8 mouse cellular contexts compared by ENCODE assay signal in genomic region chr8:70796403-70797080, GRCm38 (mm10). TPM values are rescaled to one million over a fixed set of nuclear protein-coding genes. Genes with fewer than 3 reads are reported as not detected.
DNase-seq lines count a peak whose midpoint lies in the region; ATAC-seq and TF ChIP-seq lines count a peak whose summit lies in the region.

No protein-coding gene starts in this region.

- TF ChIP-seq POLR2A in kidney, adult 2 months (IDR thresholded peaks at IDR 0.05; ENCODE audit: low read depth, low read length): no peak
- no peak for TF ChIP-seq POLR2A in limb, embryonic 14.5 days (IDR thresholded peaks at IDR 0.05; ENCODE audit: borderline replicate concordance, extremely low read depth, insufficient read depth, insufficient read length)

- peaks cover 10% of the 10 kb centered on the region; the same call in 1 of the 2 replicates for H3K4me1 ChIP-seq in kidney, adult 2 months (ENCODE audit: control insufficient read depth, insufficient read depth, low read length)
- peaks cover 73% of the 10 kb centered on the region for H3K4me1 ChIP-seq in G1E (ENCODE audit: insufficient read depth, low read depth, low read length)
- H3K4me1 ChIP-seq in forebrain, embryonic 13.5 days: peaks cover 47% of the 10 kb centered on the region
- peaks cover 13% of the 10 kb centered on the region for H3K4me1 ChIP-seq in limb, embryonic 14.5 days (ENCODE audit: control insufficient read depth, insufficient read depth, low read length)
- peaks cover 32% of the 10 kb centered on the region for H3K4me1 ChIP-seq in stomach, embryonic 16.5 days (ENCODE audit: control insufficient read depth, insufficient read depth, low read length)

- 6% methylated on average over 54 of the region's 54 CpGs for WGBS in kidney, adult 2 months
- 2% methylated on average over 53 of the region's 54 CpGs for WGBS in forebrain, embryonic 13.5 days
- WGBS in limb, embryonic 14.5 days: 3% methylated on average over 49 of the region's 54 CpGs
- WGBS in stomach, embryonic 16.5 days: 2% methylated on average over 54 of the region's 54 CpGs

- no peak for TF ChIP-seq CTCF in kidney, adult 2 months (conservative IDR thresholded peaks at IDR 0.05; ENCODE audit: insufficient read depth, insufficient read length, low read depth, low read length)
- TF ChIP-seq CTCF in G1E (IDR thresholded peaks at IDR 0.05; ENCODE audit: low read depth, low read length): no peak

- peak overlapping the region; percentile 48 for H3K4me3 ChIP-seq in kidney, adult 2 months (ENCODE audit: insufficient read depth, low read depth, low read length)
- peak overlapping the region; percentile 77 for H3K4me3 ChIP-seq in G1E (ENCODE audit: low read depth, low read length)
- peak overlapping the region; percentile 58 for H3K4me3 ChIP-seq in forebrain, embryonic 13.5 days
- H3K4me3 ChIP-seq in limb, embryonic 14.5 days (replicated peaks; ENCODE audit: low read length): peak overlapping the region; percentile 54
- H3K4me3 ChIP-seq in stomach, embryonic 16.5 days (replicated peaks; ENCODE audit: low read length): peak overlapping the region; percentile 64

- no peak for DNase-seq in kidney, adult 2 months
- DNase-seq in kidney, adult 9 months: no peak
- DNase-seq in G1E (ENCODE audit: low spot score): peak; percentile 37
- no peak for DNase-seq in limb, embryonic 14.5 days (ENCODE audit: low spot score)
- DNase-seq in lung, postnatal 10 days: no peak

- ATAC-seq in G1E (ENCODE audit: extremely low read depth, insufficient number of reproducible peaks, low FRiP score, poor library complexity, severe bottlenecking): no peak
- peak; percentile 2; the same call in 1 of the 2 replicates for ATAC-seq in forebrain, embryonic 13.5 days
- no peak for ATAC-seq in limb, embryonic 14.5 days (ENCODE audit: low FRiP score, low read depth)
- no peak for ATAC-seq in stomach, embryonic 16.5 days (ENCODE audit: insufficient read depth, low FRiP score)
- ATAC-seq in frontal cortex, adult (ENCODE audit: low TSS enrichment): no peak

- no peaks in the 10 kb centered on the region for H3K36me3 ChIP-seq in kidney, adult 2 months (ENCODE audit: control insufficient read depth, insufficient read depth, low read length)
- H3K36me3 ChIP-seq in G1E (replicated peaks): peaks cover 46% of the 10 kb centered on the region
- no peaks in the 10 kb centered on the region for H3K36me3 ChIP-seq in forebrain, embryonic 13.5 days (ENCODE audit: poor library complexity, severe bottlenecking)
- no peaks in the 10 kb centered on the region for H3K36me3 ChIP-seq in limb, embryonic 14.5 days (ENCODE audit: control insufficient read depth, insufficient read depth, low read length)
- no peaks in the 10 kb centered on the region for H3K36me3 ChIP-seq in stomach, embryonic 16.5 days (ENCODE audit: control insufficient read depth, insufficient read depth, low read length)

- peak overlapping the region; percentile 85 for H3K4me2 ChIP-seq in forebrain, embryonic 13.5 days
- peak overlapping the region; percentile 93 for H3K4me2 ChIP-seq in limb, embryonic 14.5 days (replicated peaks; ENCODE audit: low read depth, low read length, severe bottlenecking)
- H3K4me2 ChIP-seq in stomach, embryonic 16.5 days (ENCODE audit: low read depth, low read length): peak overlapping the region; percentile 96

- peak overlapping the region; percentile 79 for H3K9ac ChIP-seq in forebrain, embryonic 13.5 days
- H3K9ac ChIP-seq in limb, embryonic 14.5 days (ENCODE audit: low read depth, low read length, severe bottlenecking): peak overlapping the region; percentile 61
- H3K9ac ChIP-seq in stomach, embryonic 16.5 days (ENCODE audit: low read length): peak overlapping the region; percentile 78

- H3K27me3 ChIP-seq in kidney, adult 2 months (replicated peaks; ENCODE audit: control insufficient read depth, insufficient read depth, low read length): no peaks in the 10 kb centered on the region
- no peaks in the 10 kb centered on the region; the same call in 1 of the 2 replicates for H3K27me3 ChIP-seq in G1E (ENCODE audit: insufficient read depth, low read length)
- H3K27me3 ChIP-seq in forebrain, embryonic 13.5 days: peaks cover 41% of the 10 kb centered on the region
- H3K27me3 ChIP-seq in limb, embryonic 14.5 days (ENCODE audit: control insufficient read depth, insufficient read depth, low read length): peaks cover 21% of the 10 kb centered on the region
- peaks cover 18% of the 10 kb centered on the region for H3K27me3 ChIP-seq in stomach, embryonic 16.5 days (ENCODE audit: control insufficient read depth, insufficient read depth, low read length)

- H3K27ac ChIP-seq in kidney, adult 2 months (ENCODE audit: insufficient read depth, low read depth, low read length): peak overlapping the region; percentile 54
- peak overlapping the region; percentile 57; the same call in 1 of the 2 replicates for H3K27ac ChIP-seq in forebrain, embryonic 13.5 days
- H3K27ac ChIP-seq in limb, embryonic 14.5 days (replicated peaks; ENCODE audit: low read depth, low read length): no peak overlapping the region
- H3K27ac ChIP-seq in stomach, embryonic 16.5 days (ENCODE audit: low read length): peak overlapping the region; percentile 69; the same call in 1 of the 2 replicates

- no peaks in the 10 kb centered on the region for H3K9me3 ChIP-seq in G1E (replicated peaks)
- H3K9me3 ChIP-seq in forebrain, embryonic 13.5 days (replicated peaks): no peaks in the 10 kb centered on the region
- H3K9me3 ChIP-seq in limb, embryonic 14.5 days (ENCODE audit: control insufficient read depth, low read length): no peaks in the 10 kb centered on the region
- no peaks in the 10 kb centered on the region for H3K9me3 ChIP-seq in stomach, embryonic 16.5 days (replicated peaks; ENCODE audit: control insufficient read depth, low read length)

RNA-seq across cellular contexts. Expression of gene Mast3, which starts 8.3 kb away (rescaled TPM):
- 25.3 and 27.4 TPM in 2 replicates for polyA plus RNA-seq in kidney, adult 2 months (2012; rRNA removed)
- total RNA-seq in G1E (2014; fragmentation: Nextera tagmentation) (79.8 and 104 TPM in 2 replicates), G1E (2017) (15.7 and 18.9 TPM in 2 replicates)
- polyA plus RNA-seq in G1E (2012): 323 and 357 TPM in 2 replicates
- 15.8 and 16.0 TPM in 2 replicates for polyA plus RNA-seq in forebrain, embryonic 13.5 days (2015; fragmentation: Nextera tagmentation; extraction: Ambion mirVana)
- 37.2 and 57.8 TPM in 2 replicates for polyA plus RNA-seq in limb, embryonic 14.5 days (2012; rRNA removed)
- polyA plus RNA-seq in limb, embryonic 14.5 days (2014; fragmentation: Nextera tagmentation; extraction: Ambion mirVana): 14.4 and 16.2 TPM in 2 replicates
- 10.0 and 10.5 TPM in 2 replicates for polyA plus RNA-seq in stomach, embryonic 16.5 days (2015; fragmentation: Nextera tagmentation; extraction: Ambion mirVana)

RNA-seq across cellular contexts. Expression of gene Il12rb1, which starts 11.7 kb away (rescaled TPM):
- polyA plus RNA-seq in kidney, adult 2 months (2012; rRNA removed): 0.42 and 0.48 TPM in 2 replicates
- total RNA-seq in G1E (2014; fragmentation: Nextera tagmentation) (1.9 and 2.7 TPM in 2 replicates), G1E (2017) (2.3 and 3.1 TPM in 2 replicates)
- 4.6 and 5.6 TPM in 2 replicates for polyA plus RNA-seq in G1E (2012)
- 0.09 TPM in 1 of 2 replicates, not detected in the other for polyA plus RNA-seq in forebrain, embryonic 13.5 days (2015; fragmentation: Nextera tagmentation; extraction: Ambion mirVana)
- 0.04 and 0.13 TPM in 2 replicates for polyA plus RNA-seq in limb, embryonic 14.5 days (2012; rRNA removed)
- polyA plus RNA-seq in limb, embryonic 14.5 days (2014; fragmentation: Nextera tagmentation; extraction: Ambion mirVana): 0.21 TPM in 1 of 2 replicates, not detected in the other
- 0.23 TPM in 1 of 2 replicates, not detected in the other for polyA plus RNA-seq in stomach, embryonic 16.5 days (2015; fragmentation: Nextera tagmentation; extraction: Ambion mirVana)

RNA-seq across cellular contexts. Expression of gene Pik3r2, which starts 20.0 kb away (rescaled TPM):
- 60.5 and 94.7 TPM in 2 replicates for polyA plus RNA-seq in kidney, adult 2 months (2012; rRNA removed)
- total RNA-seq in G1E (2014; fragmentation: Nextera tagmentation) (7.1 and 16.3 TPM in 2 replicates), G1E (2017) (11.8 and 13.3 TPM in 2 replicates)
- polyA plus RNA-seq in G1E (2012): 55.0 and 68.8 TPM in 2 replicates
- polyA plus RNA-seq in forebrain, embryonic 13.5 days (2015; fragmentation: Nextera tagmentation; extraction: Ambion mirVana): 84.3 and 84.6 TPM in 2 replicates
- polyA plus RNA-seq in limb, embryonic 14.5 days (2012; rRNA removed): 111 and 137 TPM in 2 replicates
- polyA plus RNA-seq in limb, embryonic 14.5 days (2014; fragmentation: Nextera tagmentation; extraction: Ambion mirVana): 73.5 and 74.7 TPM in 2 replicates
- polyA plus RNA-seq in stomach, embryonic 16.5 days (2015; fragmentation: Nextera tagmentation; extraction: Ambion mirVana): 57.6 and 60.8 TPM in 2 replicates

RNA-seq across cellular contexts. Expression of gene Mpv17l2, which starts 35.8 kb away (rescaled TPM):
- 73.4 and 96.3 TPM in 2 replicates for polyA plus RNA-seq in kidney, adult 2 months (2012; rRNA removed)
- total RNA-seq in G1E (2014; fragmentation: Nextera tagmentation) (63.1 and 67.1 TPM in 2 replicates), G1E (2017) (13.5 and 13.9 TPM in 2 replicates)
- 89.1 and 101 TPM in 2 replicates for polyA plus RNA-seq in G1E (2012)
- polyA plus RNA-seq in forebrain, embryonic 13.5 days (2015; fragmentation: Nextera tagmentation; extraction: Ambion mirVana): 44.8 and 48.0 TPM in 2 replicates
- 27.7 and 41.6 TPM in 2 replicates for polyA plus RNA-seq in limb, embryonic 14.5 days (2012; rRNA removed)
- 36.0 and 40.3 TPM in 2 replicates for polyA plus RNA-seq in limb, embryonic 14.5 days (2014; fragmentation: Nextera tagmentation; extraction: Ambion mirVana)
- 47.6 and 54.3 TPM in 2 replicates for polyA plus RNA-seq in stomach, embryonic 16.5 days (2015; fragmentation: Nextera tagmentation; extraction: Ambion mirVana)

RNA-seq across cellular contexts. Expression of gene Rab3a, which starts 42.1 kb away (rescaled TPM):
- polyA plus RNA-seq in kidney, adult 2 months (2012; rRNA removed): 29.7 and 31.1 TPM in 2 replicates
- total RNA-seq in G1E (2014; fragmentation: Nextera tagmentation): 11.2 and 11.4 TPM in 2 replicates
- 4.6 and 7.0 TPM in 2 replicates for total RNA-seq in G1E (2017)
- 10.8 and 15.4 TPM in 2 replicates for polyA plus RNA-seq in G1E (2012)
- polyA plus RNA-seq in forebrain, embryonic 13.5 days (2015; fragmentation: Nextera tagmentation; extraction: Ambion mirVana): 180 and 188 TPM in 2 replicates
- 27.2 and 36.6 TPM in 2 replicates for polyA plus RNA-seq in limb, embryonic 14.5 days (2012; rRNA removed)
- 19.8 and 20.1 TPM in 2 replicates for polyA plus RNA-seq in limb, embryonic 14.5 days (2014; fragmentation: Nextera tagmentation; extraction: Ambion mirVana)
- polyA plus RNA-seq in stomach, embryonic 16.5 days (2015; fragmentation: Nextera tagmentation; extraction: Ambion mirVana): 23.4 and 23.8 TPM in 2 replicates
